Mouse (Mus musculus) cerebellum, postnatal 14 days (tissue): Measurements from ENCODE around the gene Aqp5.

Experiments used
- DNase-seq, 2 experiments: peaks; one replicate each; pipeline ENCODE4 v3.0.0; 2021; ENCODE audit warnings: mixed read lengths in 2 of 2

Gene Aqp5

DNA sequence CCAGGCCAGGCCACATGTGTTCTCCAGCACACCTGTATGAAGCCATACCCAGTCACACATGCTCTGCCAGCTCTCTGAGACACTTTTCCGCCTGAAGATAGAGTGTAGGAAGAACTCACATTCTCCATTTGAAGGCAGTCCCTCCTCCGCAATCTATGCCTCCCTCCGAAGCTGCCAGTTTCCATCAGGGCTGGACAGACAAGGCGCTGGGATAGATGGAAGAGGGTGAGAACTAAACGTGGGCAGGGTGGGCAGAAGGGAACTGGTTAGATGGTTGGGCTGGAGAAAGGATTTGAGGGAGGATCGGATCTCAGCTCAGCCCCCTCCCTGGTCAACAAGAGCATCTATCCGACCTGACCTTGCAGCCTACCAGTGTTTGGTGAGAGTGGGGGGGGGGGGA is 6.3 kb downstream of the Aqp5 start:
- DNase-seq = peak in 1 of 2 experiments; percentile 16

DNA sequence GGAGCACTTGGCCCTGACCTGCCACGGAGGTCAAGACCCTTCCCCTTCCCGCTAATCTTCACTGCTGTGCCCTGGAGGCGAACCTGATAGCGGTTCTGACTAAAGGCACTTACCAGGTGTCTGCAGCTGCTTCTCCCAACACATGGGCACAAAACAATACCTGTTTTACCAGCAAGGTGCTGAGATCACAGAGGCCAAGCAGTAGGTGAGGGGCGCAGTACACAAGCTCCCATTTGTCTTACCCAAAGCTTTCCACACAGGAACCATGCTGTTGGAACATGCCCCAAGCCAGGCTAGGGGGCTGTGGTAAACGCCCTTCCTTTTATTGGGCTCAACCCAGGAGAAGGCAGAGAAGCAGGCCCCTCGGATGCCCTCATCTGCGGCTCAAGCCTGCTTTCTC is 7.0 kb downstream of the Aqp5 start:
- no peak for DNase-seq

DNA sequence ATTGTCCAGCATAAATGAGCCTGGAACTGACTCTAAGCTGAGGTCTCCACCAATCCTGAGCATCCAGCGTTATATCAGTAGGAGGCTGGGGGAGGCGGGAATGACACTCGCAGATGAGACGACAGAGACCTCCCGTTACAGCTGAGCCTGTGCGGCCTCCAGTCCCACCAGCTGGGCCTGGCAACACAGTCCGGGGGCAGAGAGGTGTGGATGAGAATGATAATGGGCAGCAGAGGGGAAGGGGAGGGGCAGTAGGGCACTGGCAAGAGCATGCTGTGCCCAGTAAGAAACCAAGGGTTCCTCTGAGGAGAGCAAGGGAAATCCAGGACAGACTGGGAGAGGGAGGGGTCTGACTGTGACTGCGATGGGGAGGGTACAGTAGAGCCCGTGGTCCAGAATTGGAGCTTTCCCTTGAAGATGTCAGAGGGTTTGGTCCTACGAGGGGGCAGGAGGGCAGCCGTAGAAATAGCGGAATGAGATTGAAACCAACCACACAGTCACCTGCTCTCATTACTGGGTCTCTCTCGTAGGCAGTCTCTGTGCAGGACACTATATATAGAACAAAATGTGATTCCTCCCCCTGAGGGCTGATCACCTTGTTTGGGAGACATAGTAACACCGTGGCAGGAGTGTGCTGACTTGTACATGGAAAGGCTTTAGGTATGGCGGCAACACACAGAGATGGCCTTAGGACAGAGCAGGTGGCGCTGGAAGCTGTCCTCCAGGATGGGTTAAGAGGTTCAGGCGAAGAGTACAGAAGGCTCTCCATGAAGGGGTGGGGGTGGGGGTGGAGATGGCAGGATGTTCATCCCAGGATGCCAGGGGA is 8.9 kb downstream of the Aqp5 start:
- DNase-seq = peak; percentile 61 to 65

DNA sequence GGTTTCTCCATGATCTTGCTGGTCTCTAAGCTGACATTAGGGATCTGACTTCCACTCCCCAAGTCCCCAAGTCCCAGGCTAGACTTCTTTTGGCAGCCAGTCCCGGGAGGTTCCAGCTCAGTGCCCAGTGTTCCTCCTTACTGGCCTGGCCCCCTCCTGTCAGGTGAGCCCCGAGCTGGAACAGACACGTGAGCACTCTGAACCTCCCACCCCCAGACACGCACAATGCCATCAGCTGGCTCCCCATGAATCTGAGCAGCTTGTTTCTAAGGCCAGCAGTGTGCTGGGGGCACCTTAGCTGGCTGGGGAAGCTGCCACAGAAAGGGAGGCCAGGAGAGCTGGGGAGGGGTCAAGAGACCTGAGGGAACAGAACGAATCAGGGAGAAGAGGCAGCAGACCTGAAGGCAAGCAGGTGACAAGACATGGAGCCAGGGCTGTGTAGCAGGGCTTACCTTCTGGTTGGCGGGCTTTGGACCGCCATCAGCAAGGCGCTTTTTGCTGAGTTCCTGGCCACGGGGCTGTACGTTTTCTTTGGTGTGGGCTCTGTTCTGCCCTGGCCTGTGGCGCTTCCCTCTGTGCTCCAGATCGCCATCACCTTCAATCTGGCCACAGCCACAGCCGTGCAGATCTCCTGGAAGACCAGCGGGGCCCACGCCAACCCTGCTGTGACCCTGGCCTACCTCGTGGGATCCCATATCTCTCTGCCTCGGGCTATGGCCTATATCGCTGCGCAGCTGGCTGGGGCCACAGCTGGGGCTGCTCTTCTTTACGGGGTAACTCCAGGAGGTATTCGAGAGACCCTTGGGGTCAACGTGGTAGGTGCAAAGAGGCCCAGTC is 10.6 kb downstream of the Aqp5 start, which contains the start of gene Aqp6:
Gene Aqp6 (plus strand): TSS at position 415 of the 837 bp plus-strand sequence.
- DNase-seq = peak; percentile 62 to 79

DNA sequence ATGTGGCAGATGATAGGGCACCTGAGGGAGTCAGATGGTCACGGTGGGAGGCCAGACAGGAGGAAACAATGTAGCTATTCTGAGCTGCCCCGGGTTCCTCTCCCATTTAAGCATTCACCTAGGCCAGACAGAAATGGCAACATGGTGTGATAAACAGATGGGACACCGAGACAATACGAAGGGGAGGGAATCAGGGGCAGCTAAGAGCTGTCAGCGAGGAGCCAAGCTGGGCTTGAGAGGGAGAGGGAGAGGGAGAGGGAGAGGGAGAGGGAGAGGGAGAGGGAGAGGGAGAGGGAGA is 11.2 kb downstream of the Aqp5 start:
- peak in 1 of 2 experiments; percentile 64 for DNase-seq

DNA sequence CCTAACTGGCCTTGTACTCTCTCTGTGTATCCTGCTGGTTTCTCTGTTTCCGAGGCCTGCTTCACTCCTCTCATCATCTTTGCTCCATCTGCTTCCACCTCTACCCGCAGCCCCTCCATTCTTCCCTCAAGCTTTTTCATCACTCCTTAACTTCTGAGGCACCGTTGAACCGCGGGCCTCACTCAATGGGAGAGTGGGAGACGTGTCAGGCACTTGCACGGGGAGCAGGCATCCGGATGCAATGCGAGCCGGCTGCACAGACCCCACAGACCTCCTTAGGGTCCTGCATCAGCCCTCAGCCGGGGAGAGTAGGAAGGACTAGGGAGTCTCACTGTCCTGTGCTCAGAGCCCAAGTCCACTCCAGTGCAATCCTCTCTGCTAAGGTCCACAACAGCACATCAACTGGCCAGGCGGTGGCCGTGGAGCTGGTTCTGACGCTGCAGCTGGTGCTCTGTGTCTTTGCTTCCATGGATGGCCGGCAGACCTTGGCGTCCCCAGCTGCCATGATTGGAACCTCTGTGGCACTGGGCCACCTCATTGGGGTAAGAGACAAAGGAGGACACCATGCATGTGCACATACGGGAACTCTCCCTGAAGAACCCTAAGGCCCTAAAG is 11.7 kb downstream of the Aqp5 start:
- peak in 1 of 2 experiments; percentile 57 for DNase-seq

DNA sequence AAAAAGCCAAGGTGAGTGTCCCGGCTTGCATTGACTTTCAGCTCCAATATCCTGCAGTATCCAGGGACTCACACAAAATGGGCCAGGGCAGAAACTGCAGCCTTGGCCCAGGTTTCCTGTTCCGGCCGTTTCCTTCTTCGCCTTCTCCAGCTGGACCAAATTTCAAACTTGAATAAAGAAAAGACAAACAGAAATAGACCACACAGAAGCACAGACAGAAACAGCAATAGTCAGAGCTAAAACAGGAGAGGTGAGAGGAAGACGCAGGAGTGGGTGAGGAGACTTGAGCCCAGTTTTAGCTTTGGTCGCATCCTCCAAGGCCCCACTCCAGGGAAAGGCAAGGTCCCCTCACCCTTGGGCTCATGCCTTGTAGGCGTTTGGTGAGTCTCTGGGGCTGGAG is 12.6 kb downstream of the Aqp5 start:
- DNase-seq = no peak

DNA sequence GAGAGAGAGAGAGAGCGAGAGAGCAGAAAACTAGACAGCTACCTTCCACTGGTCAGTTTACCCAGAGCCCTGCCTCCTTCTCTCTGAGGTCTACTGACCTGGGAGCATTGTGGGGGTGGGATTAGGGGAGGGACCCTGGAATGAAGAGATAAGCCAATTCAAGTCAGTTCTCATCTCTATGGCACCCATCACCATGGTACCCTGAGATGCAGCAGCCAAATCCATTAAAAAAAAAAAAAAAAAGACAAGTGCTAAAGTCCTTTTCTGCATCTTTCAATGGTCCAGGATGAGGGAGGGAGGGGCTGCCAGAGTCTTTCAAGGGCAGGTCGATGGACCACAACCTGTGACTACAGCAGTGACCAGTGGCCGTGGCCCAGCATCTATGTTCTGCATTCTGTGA is 15.0 kb downstream of the Aqp5 start:
- no peak for DNase-seq

DNA sequence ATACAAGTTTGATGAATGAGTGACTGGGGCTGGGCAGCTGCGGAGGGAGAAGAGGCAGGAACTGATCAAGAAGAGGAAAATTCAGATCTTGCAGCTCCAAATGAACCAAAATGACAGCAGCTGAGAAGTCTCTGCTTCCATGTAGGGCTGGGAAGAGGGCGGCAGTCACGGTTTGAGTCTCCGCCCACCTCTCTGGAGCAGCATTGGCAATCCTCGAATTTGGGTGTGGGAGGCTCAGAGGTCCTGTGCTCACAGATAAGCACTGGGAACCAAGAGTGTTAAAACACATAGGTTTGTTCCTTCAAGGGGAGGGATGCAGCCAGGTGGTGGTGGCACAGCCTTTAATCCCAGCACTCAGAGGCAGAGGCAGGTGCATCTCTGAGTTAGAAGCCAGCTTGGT is 15.9 kb downstream of the Aqp5 start:
- DNase-seq = no peak

DNA sequence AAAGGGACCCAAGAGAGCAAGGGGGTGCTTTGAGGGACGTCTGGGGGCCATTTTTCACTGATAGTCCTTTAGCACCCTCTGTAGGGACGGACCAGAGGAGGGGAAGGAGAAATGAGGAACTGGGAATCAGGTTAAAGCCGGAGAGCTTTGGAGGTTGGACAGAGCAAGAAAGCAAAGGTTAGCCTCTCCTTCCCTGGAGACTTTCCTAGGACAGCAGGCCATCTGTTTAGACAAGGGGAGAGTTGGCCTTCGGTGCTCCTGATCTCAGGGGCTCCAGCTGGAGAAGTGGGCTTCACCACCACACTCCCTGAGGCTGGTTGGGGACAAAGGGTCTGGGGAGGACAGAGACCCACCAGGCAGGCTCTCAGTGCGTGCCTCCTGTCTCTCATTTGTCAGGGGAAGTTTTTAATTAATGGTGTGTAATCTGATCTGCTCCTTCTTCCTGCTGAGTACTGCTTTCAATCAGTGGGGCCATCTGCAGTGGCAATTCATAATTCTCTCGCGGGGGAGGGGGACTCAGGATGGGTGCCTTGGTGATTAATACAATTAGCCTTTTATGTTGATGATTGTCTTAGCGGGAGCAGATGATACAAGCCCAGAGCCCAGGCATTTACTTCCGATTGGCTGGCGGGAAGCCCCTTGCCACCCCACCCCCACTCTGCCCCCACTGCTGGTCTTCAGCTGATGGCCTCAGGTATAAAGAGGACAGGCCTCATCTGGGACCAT is 17.0 kb downstream of the Aqp5 start:
- peak in 1 of 2 experiments; percentile 60 for DNase-seq

DNA sequence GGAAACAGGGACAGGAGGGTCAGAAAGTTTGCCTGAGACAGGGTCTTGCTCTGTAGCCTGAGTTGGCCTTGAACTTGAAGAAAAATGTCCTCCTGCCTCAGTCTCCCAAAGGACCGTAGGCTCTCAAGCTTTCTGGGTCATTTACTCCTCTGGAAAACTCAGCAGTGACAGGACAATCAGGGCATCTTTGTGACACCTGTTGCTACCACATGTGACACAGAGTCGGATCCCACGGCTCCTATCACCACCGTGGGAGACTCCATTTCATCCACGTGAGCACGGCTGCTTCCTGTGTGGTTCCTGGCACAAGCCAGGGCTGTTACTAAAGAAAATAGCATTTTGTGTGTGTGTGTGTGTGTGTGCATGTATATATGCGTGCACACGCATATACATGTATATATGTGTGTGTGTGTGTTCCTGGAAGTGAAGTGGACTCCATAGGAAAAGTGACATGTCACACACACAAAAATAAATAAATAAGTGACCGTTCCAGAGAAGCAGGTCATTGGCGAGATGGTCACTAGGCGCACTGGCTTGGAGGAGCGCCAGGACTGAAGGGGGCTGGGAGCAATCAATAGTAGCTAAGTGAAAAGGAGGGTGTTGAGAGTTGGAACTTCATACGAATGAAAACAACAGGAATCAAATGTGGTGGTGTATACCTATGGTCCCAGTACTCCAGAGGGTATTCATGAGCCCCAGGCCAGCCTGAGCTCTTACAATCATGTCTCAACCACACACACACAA is 18.0 kb downstream of the Aqp5 start:
- peak in 1 of 2 experiments; percentile 45 for DNase-seq

DNA sequence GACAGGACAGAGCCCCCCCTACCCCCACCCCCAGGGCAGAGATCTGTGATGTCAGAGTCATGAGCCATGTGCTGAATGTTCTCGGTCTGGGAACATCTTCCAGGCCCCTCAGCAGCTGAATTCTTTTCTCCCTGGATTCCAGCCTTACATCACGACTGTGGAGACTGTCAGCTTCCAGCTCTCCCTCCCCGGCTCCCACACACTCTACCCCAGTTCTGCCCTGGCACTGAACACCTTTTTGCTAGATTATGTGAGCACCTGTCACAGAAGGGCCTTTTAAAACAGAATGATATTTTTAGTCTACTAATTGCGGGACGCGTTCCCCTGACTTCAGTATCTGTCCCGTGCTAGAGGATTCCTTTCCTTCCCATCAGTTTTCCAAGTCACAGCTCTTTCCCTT is 21.0 kb downstream of the Aqp5 start:
- no peak for DNase-seq

DNA sequence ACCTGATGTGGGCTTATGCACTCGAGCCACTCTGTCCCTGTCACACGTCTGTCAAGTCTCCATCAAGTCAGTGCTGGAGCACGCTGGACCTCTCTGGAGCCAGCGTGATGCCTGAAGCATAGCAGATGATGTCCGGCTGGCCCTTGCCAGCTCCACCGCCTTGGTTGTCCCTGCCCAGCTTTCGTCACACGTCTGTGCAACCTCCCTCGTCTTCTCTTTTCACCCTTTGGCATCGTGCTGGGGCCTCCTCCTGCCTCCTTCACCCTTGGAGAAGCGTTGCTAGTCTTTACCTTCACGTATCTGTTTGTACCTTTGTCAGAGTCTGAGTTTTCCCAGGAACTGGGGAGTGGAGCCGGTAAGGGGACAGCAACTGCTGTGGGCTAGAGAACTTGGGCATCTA is 23.7 kb downstream of the Aqp5 start:
- peak in 1 of 2 experiments; percentile 34 for DNase-seq

DNA sequence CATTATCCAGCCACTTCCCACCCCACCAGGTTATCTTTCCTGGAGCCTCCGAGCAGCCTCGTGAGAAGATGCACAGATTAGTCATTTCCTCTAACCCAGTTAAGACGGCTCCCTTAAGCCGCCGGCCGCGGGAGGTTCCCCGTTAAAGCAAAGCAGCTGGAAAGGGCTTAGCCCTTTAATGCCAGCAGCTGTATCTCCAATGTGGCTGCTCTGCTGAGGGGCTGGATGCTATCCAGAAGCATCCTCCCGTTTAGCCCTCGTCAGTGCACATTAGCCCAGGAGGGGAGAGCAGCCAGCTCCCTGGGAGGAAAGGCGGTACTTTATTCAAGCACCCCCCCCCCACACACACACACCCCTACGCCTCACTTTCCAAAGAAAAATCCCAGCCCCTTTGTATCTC is 24.2 kb downstream of the Aqp5 start:
- peak in 1 of 2 experiments; percentile 42 for DNase-seq

DNA sequence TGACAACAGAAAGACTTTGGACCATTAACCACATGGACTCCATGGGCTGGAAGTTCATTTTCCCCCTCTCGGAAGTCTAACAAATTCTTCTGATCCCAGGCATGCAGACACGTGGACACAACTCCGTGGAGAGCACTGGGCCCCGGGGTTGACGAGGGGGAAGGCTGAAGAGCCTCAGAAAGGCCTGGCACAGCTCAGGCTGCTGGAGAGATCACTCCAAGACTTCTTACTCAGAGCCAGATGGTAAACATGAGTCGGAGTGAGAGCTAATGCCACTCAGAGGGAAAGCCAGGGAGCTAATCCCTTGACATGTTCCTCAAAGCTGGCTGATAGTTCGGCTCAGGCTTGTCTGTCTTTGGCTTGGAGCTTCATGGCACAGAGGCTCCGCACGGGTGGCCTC is 24.7 kb downstream of the Aqp5 start:
- peak; percentile 26 to 33 for DNase-seq

DNA sequence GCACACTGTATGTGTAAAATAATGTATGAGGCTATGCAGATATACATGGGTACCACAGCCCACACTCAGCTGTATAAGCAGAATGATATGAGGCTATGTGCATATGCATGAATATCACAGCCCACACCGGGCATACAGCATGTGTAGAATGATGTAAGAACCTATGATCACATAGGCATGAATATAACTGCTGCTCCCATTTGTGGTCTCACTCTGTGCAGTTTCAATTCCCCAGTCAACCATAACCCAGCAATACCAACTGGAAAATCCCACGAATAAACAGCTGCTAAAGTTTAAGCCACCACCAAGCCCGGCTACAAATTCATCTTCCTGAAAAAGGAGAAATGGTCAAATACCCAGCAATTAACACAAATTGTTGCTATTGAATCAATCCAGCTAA is 28.0 kb downstream of the Aqp5 start:
- no peak for DNase-seq

DNA sequence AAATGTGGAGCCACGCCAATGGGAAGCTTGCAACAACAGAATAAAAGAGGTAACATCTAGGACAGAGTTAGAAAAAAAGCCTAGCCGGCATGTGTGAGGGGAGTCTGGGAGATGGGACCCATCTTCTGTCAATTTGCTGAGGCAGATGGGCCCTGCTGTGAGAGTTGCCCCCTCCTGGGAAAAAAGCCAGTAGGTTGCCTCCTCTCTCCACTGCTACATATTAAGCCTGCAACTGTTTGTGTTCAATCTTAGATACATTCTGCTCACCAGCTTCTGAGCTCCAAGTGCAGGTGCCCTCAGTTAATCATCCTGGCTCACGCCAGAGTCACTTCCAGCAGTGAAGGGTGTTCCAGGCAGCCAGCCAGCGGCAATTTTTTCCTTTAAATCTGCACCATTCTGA is 29.2 kb downstream of the Aqp5 start:
- peak; percentile 38 to 45 for DNase-seq

DNA sequence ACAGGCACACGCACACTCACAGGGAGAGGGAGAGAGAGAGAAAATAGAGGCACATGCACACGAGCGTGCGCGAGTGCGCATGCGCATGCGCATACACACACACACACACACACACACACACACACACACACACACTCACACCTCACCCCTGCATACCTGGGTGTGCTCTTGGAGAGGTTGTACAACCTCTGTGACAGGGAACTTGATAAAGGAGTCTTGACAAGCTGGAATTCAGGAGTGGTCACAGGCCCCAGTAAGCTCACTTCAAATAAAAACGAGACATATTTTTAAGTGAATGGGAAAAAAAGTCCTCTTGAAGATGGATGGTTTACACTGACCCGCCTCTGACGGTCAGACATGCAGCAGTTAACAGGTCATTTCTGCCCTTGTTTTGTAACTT is 31.5 kb downstream of the Aqp5 start:
- DNase-seq = no peak

DNA sequence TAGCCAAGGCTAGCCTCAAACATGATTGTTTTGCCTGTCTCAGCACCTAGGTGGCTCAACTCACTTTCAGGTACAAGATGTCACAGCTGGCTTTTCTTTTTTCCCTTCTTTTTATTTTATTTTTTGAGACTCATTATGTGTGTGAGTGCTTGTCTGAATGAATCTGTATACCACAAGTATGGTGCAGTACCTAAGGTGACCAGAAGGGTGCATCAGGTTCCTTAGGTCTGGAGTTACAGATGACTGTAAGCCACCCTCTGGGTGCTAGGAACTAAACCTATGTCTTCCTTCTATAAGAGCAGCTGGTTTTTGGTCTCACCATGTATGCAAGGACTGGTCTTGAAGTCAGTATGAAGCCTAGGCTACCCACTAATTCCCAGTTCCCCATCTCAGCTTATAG is 41.0 kb downstream of the Aqp5 start:
- no peak for DNase-seq

DNA sequence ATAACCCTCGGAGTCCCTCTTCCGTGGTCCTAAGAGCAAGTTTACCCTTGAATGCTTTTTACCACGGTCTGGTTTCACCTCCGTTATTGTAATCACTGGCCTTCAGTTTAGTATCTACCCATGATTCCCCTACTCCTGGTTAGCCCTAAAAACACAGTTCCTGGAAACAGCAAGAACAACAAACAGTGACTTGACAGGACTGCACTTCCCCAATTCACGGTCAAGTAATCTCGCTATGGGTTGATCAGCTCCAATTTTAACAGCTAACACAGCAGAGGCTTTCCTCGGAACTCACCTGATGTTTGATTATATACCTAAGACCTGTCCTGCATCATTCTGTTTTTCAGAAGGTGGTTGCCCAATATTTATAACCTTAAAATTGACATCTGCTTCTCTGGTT is 44.1 kb downstream of the Aqp5 start:
- DNase-seq = no peak

DNA sequence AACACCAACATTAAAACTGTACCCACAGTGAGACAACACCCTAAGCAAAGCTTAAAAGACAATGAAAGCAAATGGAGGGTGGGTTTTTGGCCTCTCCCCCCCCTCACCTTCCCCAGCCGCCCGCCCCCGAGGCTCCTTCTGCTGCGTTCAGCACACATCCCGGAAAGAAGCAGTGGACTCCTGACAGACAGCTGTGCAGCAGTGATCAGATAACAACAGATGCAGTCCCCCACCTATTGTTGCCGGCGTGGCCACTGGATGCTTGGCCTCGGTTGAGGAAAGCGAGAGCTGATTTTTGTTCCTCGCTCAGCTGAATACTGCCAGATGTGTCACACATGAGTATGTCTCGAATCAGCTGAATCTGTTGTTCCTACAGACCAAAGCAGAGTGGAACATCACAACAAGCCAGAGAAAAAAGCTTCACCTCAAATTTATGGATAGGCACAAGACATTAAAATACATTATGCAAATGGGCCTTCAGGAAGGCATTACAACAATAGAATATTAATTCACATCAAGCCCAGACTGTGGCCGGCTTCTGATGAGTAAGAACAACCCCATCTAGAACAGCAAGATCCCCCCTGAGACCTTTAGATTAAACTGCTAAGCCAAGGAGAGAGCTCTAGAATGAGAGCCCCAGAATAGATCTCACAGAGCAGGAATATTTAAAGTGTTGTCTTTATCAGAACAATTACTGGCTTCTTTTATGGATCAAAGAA is 47.0 kb downstream of the Aqp5 start:
- no peak for DNase-seq

DNA sequence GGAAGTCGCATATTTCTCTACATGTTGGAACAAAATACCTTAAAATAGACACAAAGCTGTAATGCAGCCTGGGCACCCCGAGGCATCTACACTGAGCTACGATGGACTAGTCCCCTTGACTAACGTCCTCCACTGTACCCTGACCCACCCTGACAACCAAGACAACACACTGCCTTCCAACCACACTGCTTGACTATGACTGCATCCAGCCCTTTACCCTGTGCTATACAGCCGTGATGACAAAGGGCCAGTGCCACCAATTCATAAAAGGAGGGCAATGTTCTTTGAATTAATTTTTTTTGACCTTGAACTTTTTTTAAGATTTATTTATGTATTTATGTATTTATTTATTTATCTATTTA is 47.5 kb downstream of the Aqp5 start:
- no peak for DNase-seq
